Mouse (Mus musculus): ENCODE measurements at regions not wholly inside any gene's neighbourhood (a gene's known extent, or its start where the extent isn't known, plus 50 kb on each side); places are given as distances from the start of the nearest gene placed in this dataset.

GRCm38 (mm10) chr2:144160434-144160833 lies 110.0 kb upstream of the Mgme1 start:
- no peaks in the 10 kb centered on the region for H3K27me3 ChIP-seq (ENCODE audit: control insufficient read depth, insufficient read depth, low read length, poor library complexity, severe bottlenecking)
- no peak for DNase-seq (ENCODE audit: low read depth, low spot score)
- no peaks in the 10 kb centered on the region for H3K36me3 ChIP-seq (ENCODE audit: control insufficient read depth, insufficient read depth, low read length, poor library complexity, severe bottlenecking)

- Histone ChIP-seq H3K27me3 (ENCODE audit: control insufficient read depth, insufficient read depth, low read length, poor library complexity, severe bottlenecking) (no peaks in the 10 kb centered on the region), H3K36me3 (ENCODE audit: control insufficient read depth, insufficient read depth, low read length, poor library complexity, severe bottlenecking) (no peaks in the 10 kb centered on the region)
- no peak for DNase-seq (ENCODE audit: low read depth, low spot score)
These were observed 108.6 kb upstream of the Mgme1 start for GRCm38 (mm10) chr2:144161852-144162251.

GRCm38 (mm10) chr2:144164102-144164501 lies 106.4 kb upstream of the Mgme1 start:
- no peak for DNase-seq (ENCODE audit: low read depth, low spot score)
- Histone ChIP-seq H3K27me3 (ENCODE audit: control insufficient read depth, insufficient read depth, low read length, poor library complexity, severe bottlenecking) (no peaks in the 10 kb centered on the region), H3K36me3 (ENCODE audit: control insufficient read depth, insufficient read depth, low read length, poor library complexity, severe bottlenecking) (no peaks in the 10 kb centered on the region)

GRCm38 (mm10) chr2:144164986-144165821 lies 105.3 kb upstream of the Mgme1 start:
- peak; percentile 57 for DNase-seq (ENCODE audit: low read depth, low spot score)
- H3K36me3 ChIP-seq (ENCODE audit: control insufficient read depth, insufficient read depth, low read length, poor library complexity, severe bottlenecking) = no peaks in the 10 kb centered on the region
- no peaks in the 10 kb centered on the region for H3K27me3 ChIP-seq (ENCODE audit: control insufficient read depth, insufficient read depth, low read length, poor library complexity, severe bottlenecking)

- H3K27me3 ChIP-seq (ENCODE audit: control insufficient read depth, insufficient read depth, low read length, poor library complexity, severe bottlenecking) = no peaks in the 10 kb centered on the region
- DNase-seq (ENCODE audit: low read depth, low spot score) = no peak
- no peaks in the 10 kb centered on the region for H3K36me3 ChIP-seq (ENCODE audit: control insufficient read depth, insufficient read depth, low read length, poor library complexity, severe bottlenecking)
These were observed 104.2 kb upstream of the Mgme1 start for GRCm38 (mm10) chr2:144166102-144166750.

- DNase-seq (ENCODE audit: low read depth, low spot score) = peak; percentile 41
- H3K36me3 ChIP-seq (ENCODE audit: control insufficient read depth, insufficient read depth, low read length, poor library complexity, severe bottlenecking) = no peaks in the 10 kb centered on the region
- H3K27me3 ChIP-seq (ENCODE audit: control insufficient read depth, insufficient read depth, low read length, poor library complexity, severe bottlenecking) = no peaks in the 10 kb centered on the region
These were observed 100.8 kb upstream of the Mgme1 start for GRCm38 (mm10) chr2:144169576-144170178.

GRCm38 (mm10) chr2:144172100-144172770 lies 98.2 kb upstream of the Mgme1 start:
- DNase-seq (ENCODE audit: low read depth, low spot score) = no peak
- Histone ChIP-seq H3K27me3 (ENCODE audit: control insufficient read depth, insufficient read depth, low read length, poor library complexity, severe bottlenecking) (no peaks in the 10 kb centered on the region), H3K36me3 (ENCODE audit: control insufficient read depth, insufficient read depth, low read length, poor library complexity, severe bottlenecking) (no peaks in the 10 kb centered on the region)

GRCm38 (mm10) chr2:144173358-144174106 lies 96.9 kb upstream of the Mgme1 start:
- no peak for DNase-seq (ENCODE audit: low read depth, low spot score)
- no peaks in the 10 kb centered on the region for H3K27me3 ChIP-seq (ENCODE audit: control insufficient read depth, insufficient read depth, low read length, poor library complexity, severe bottlenecking)
- H3K36me3 ChIP-seq (ENCODE audit: control insufficient read depth, insufficient read depth, low read length, poor library complexity, severe bottlenecking) = no peaks in the 10 kb centered on the region

- H3K36me3 ChIP-seq (ENCODE audit: control insufficient read depth, insufficient read depth, low read length, poor library complexity, severe bottlenecking) = no peaks in the 10 kb centered on the region
- DNase-seq (ENCODE audit: low read depth, low spot score) = peak; percentile 54
- no peaks in the 10 kb centered on the region for H3K27me3 ChIP-seq (ENCODE audit: control insufficient read depth, insufficient read depth, low read length, poor library complexity, severe bottlenecking)
These were observed 96.0 kb upstream of the Mgme1 start for GRCm38 (mm10) chr2:144174366-144175035.

GRCm38 (mm10) chr2:144176508-144177170 lies 93.8 kb upstream of the Mgme1 start:
- H3K27me3 ChIP-seq (ENCODE audit: control insufficient read depth, insufficient read depth, low read length, poor library complexity, severe bottlenecking) = no peaks in the 10 kb centered on the region
- no peaks in the 10 kb centered on the region for H3K36me3 ChIP-seq (ENCODE audit: control insufficient read depth, insufficient read depth, low read length, poor library complexity, severe bottlenecking)
- DNase-seq (ENCODE audit: low read depth, low spot score) = no peak

- Histone ChIP-seq H3K36me3 (ENCODE audit: control insufficient read depth, insufficient read depth, low read length, poor library complexity, severe bottlenecking) (no peaks in the 10 kb centered on the region), H3K27me3 (ENCODE audit: control insufficient read depth, insufficient read depth, low read length, poor library complexity, severe bottlenecking) (no peaks in the 10 kb centered on the region)
- no peak for DNase-seq (ENCODE audit: low read depth, low spot score)
These were observed 93.2 kb upstream of the Mgme1 start for GRCm38 (mm10) chr2:144177268-144177667.

GRCm38 (mm10) chr2:144177920-144178319 lies 92.5 kb upstream of the Mgme1 start:
- DNase-seq (ENCODE audit: low read depth, low spot score) = no peak
- H3K27me3 ChIP-seq (ENCODE audit: control insufficient read depth, insufficient read depth, low read length, poor library complexity, severe bottlenecking) = no peaks in the 10 kb centered on the region
- no peaks in the 10 kb centered on the region for H3K36me3 ChIP-seq (ENCODE audit: control insufficient read depth, insufficient read depth, low read length, poor library complexity, severe bottlenecking)

GRCm38 (mm10) chr2:144182108-144182507 lies 88.4 kb upstream of the Mgme1 start:
- no peak for DNase-seq (ENCODE audit: low read depth, low spot score)
- no peaks in the 10 kb centered on the region for H3K27me3 ChIP-seq (ENCODE audit: control insufficient read depth, insufficient read depth, low read length, poor library complexity, severe bottlenecking)
- H3K36me3 ChIP-seq (ENCODE audit: control insufficient read depth, insufficient read depth, low read length, poor library complexity, severe bottlenecking) = no peaks in the 10 kb centered on the region

Data from splenic B cell, adult 2 months (primary cell).